Mouse (Mus musculus): Measurements from ENCODE around the gene Ipo5. TPM values are rescaled to one million over a fixed set of nuclear protein-coding genes. Genes with fewer than 3 reads are reported as not detected.

The Ipo5 gene
- 60.9 TPM for polyA plus RNA-seq (2014; fragmentation: Illumina TruSeq; extraction: RNeasy Lipid Tissue Mini Kit (QIAGEN cat#74804); ENCODE audit: low read depth, low replicate concordance)

GRCm38 (mm10) chr14:120910733-120911324, at the start of gene Ipo5:
TSS of gene Ipo5 (plus strand) at chr14:120911224.

Other genes starting within 250 kb of the Ipo5 start
- 1.7 TPM for gene Farp1, start 124.0 kb downstream of the Ipo5 start, polyA plus RNA-seq (2014; fragmentation: Illumina TruSeq; extraction: RNeasy Lipid Tissue Mini Kit (QIAGEN cat#74804); ENCODE audit: low read depth, low replicate concordance)

Data from adrenal gland, adult 10 weeks (tissue).